Mouse (Mus musculus) fibroblast of lung, adult 2 months (primary cell): ENCODE data around the gene 1700003F12Rik.

Experiments
- DNase-seq: peaks from one replicate; pipeline ENCODE4 v3.0.0-alpha.2; 2011; ENCODE audit warnings: low read depth

Gene 1700003F12Rik

DNA sequence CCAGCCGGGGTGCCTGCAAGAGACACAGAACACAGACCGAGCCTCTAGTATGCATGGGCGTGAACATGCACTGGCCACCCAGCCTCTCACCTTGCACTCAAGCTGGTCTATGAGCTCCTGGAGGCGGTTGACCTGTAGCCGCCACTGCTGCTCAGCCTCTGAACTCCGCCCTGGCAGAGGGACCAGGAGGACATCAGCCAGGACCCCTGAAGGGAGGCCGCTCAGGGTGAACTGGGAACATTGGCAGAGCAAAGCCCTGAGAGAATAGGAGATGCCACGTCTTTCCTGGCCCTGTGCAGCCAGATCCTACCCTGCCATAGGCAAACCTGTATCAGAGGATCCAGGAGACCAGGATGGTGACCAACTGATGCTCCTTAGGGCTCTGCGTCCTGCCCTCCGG lies at the start of gene 1700003F12Rik:
Gene 1700003F12Rik (plus strand): TSS at position 375 of the 400 bp plus-strand sequence.
- no peak for DNase-seq

DNA sequence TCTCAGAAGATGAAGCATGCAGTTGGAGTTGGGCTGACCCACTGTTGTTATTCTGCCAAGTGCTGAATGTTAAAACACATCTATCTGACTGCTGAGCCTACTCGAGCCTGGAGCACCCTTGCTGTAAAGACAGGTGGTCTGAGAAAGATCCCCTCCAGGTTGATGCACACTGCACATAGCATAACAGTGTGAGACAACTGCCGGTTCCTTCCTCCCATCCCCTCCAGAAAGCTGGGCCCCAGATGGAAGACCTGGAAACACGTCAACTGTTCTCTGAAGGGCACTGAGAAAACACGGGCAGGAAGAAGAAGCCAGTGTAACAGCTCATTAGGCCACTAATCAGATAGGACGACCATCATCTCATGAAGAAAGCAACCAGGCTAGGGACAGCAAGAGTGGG lies 48.3 kb upstream of the 1700003F12Rik start:
- DNase-seq: no peak

DNA sequence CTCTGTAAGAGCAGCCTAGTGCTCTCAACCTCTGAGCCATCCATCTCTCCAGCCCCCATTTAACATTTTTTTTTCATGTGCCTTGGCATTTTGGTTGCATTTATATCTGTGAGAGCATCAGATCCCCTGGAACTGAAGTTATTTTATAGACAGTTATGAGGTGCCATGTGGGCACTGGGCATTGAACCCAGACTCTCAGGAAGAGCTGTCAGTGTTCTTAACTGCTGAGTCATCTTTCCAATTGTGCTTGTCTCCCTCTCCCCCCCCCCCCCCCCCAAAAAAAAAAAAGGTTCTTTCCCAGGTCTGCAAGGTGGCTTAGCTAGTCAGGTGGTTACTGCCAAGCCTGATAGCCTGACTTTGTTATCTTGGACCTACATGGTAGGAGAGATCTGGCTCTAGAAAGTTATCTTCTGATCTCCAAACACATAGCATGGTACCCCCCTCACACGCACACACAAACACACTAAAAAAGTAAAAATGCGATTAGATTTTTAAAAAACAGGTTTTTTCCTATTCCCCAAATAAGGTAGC lies 47.1 kb upstream of the 1700003F12Rik start:
- DNase-seq: no peak

DNA sequence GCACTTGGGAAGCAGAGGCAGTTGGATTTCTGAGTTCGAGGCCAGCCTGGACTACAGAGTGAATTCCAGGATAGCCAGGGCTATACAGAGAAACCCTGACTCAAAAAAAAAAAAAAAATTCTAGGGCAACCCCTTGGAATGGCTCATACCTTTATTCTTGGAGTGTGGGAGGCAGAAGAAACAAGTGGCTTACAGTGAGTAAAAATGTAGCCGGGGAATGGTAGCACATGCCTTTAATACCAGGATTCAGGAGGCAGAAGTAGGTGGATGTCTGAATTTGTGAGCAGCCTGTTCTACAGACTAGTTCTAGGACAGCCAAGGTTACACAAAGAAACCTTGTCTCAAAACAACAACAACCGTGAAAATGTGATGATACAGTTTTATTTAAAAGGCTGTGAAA lies 46.1 kb upstream of the 1700003F12Rik start:
- DNase-seq: no peak

DNA sequence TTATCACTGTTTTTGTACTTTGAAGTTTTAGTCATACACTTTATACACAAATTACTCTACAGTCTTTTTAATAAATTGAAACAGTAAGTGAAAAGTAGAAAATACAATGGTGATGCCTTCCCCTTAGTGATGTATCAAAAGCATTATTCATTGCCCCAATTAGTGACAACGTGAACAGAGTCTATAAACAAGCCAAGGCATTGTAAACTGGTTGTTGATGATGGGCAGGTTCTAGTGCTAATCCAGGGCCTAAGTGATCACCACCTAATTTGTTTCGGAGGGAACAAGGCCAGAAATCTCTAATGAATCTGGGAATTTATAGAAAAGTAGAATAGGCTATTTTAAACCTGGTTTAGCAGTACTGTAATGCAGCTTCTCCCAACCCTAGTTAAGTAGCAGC lies 39.8 kb upstream of the 1700003F12Rik start:
- no peak for DNase-seq

- peak; percentile 30 for DNase-seq
These were observed 39.2 kb upstream of the 1700003F12Rik start for GRCm38 (mm10) chr2:154507566-154508283.

- DNase-seq: no peak
These were observed 38.4 kb upstream of the 1700003F12Rik start for GRCm38 (mm10) chr2:154508450-154508849.

GRCm38 (mm10) chr2:154510141-154510540 lies 36.7 kb upstream of the 1700003F12Rik start:
- no peak for DNase-seq

DNA sequence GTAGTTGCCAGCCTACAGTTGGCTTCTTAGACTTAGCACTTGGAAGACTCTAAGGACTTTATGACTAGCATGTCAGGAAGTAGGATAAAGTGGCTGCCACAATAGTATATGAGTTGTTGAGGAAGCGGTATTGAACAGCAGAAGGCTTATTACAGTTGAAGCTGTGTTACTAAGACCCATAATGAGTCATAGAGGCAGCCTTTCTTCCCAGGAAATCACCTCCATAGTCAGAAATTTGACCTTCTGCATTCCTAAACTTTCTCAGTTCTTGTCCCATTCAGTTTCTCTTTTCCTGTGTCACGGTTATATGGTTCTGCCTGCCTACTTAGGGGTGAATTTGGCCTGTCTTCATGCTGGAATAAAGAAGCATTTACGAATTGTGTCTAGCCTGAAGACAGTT lies 29.9 kb upstream of the 1700003F12Rik start:
- DNase-seq: no peak

- DNase-seq: no peak
These were observed 29.5 kb upstream of the 1700003F12Rik start for GRCm38 (mm10) chr2:154517424-154517823.

- no peak for DNase-seq
These were observed 25.4 kb upstream of the 1700003F12Rik start for GRCm38 (mm10) chr2:154521449-154521848.

- DNase-seq: no peak
These were observed 24.6 kb upstream of the 1700003F12Rik start for GRCm38 (mm10) chr2:154522334-154522733.

- no peak for DNase-seq
These were observed 21.6 kb upstream of the 1700003F12Rik start for GRCm38 (mm10) chr2:154525285-154525684.

- no peak for DNase-seq
These were observed 20.4 kb upstream of the 1700003F12Rik start for GRCm38 (mm10) chr2:154526531-154526930.

DNA sequence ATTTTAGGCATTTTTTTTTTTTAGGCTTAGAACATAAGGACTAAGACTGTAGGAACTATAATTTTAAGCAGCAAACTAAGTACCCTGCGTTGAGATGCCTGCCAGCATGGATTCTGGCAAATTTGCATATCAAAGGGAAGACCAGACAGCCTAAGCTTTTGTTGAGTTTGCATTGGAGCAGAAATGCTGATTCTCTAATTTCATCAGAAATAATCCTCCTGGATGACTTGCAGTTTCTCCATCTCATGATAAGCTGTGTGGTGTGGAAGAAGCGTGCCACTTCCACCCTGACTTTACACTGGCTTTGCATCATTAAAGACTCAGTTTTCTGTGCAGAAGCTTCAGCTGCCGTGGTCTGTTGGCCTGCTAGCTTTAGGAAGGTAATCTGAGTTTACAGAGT lies 14.0 kb upstream of the 1700003F12Rik start:
- no peak for DNase-seq

DNA sequence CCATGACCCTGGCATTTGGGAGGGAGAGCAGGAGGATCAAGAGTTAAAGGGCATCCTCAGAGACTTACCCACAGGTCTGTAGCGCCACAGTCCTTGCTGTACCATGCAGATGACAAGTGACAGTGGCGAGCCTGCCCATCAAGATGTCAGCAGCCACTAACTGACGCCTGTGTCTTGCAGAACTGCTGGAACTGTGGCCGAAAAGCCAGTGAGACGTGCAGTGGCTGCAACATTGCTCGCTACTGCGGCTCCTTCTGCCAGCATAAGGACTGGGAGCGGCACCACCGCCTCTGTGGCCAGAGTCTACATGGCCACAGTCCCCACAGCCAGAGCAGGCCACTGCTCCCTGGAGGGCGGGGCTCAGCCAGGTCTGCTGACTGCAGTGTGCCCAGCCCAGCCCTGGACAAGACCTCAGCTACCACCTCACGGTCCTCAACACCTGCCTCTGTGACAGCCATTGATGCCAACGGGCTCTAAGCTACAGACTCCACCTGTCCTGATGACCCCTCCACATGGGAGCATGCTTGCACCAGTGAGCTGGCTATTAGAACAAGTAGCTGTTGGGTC lies 12.1 kb upstream of the 1700003F12Rik start:
- no peak for DNase-seq

DNA sequence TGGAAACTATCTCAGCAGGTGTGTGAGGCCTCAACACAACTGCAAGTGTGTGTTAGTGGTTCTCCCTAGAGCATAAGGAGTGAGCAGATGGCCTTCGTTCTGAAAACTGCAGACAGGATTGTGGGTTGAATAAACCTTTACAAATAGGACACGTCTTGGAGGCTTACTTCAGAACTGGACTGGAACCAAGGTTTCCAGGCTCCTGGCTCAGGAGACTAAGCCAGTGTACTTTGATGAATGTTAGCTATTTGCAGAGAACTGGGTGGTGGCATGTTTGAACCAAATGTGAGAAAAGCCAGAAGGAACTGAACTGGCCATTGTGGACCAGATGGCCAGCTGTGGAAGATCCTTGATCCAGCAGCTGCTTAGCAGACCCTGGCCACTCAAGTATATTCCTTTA lies 8.6 kb upstream of the 1700003F12Rik start:
- DNase-seq: no peak

DNA sequence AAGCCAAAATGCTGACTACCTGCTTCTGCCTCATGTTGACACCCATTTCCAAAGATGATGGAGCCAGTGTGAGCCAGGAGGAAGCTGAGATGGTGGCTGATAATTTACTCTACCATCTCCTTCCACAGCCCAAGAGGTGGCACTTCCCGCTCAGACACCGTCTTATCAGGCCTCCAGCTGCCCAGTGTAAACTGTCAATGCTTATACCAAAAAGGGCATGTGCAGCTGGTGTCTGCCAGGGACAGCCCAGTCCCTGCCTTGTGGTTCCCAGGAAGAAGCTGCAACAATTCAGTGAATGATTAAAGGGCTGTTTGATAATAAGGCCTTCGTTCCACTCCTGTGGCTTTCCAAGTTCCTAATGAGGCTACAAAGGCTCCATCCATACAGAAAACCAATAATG lies 8.2 kb upstream of the 1700003F12Rik start:
- DNase-seq: no peak

DNA sequence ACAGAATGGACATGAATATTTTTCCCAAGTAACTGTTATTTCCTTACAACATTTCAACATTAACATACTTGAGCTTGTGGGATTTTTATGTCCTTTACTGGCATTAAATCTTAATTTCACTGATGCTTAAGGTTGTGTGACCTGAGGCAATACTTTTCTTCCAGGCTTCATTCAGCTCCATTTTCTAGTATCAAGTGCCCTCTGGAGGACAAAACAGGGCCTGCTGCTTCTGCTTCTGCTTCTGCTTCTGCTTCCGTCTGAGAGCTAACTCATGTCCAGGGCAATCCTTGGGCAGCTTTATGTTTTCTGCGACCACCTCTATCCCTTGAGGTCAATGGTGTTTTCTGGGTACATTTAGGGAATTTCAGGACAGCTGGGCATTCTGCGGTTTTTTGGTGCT lies 7.2 kb upstream of the 1700003F12Rik start:
- DNase-seq: no peak

GRCm38 (mm10) chr2:154541630-154542029 lies 5.3 kb upstream of the 1700003F12Rik start:
- no peak for DNase-seq

- peak; percentile 56 for DNase-seq
These were observed 3.1 kb upstream of the 1700003F12Rik start for GRCm38 (mm10) chr2:154543567-154544347.

- no peak for DNase-seq
These were observed 1.8 kb downstream of the 1700003F12Rik start for GRCm38 (mm10) chr2:154548688-154549087.
